Mouse (Mus musculus) G1E-ER4 (cell line): ENCODE data around the gene Thegl. TPM values are rescaled to one million over a fixed set of nuclear protein-coding genes. Genes with fewer than 3 reads are reported as not detected.

Experiments used
- GATA1 ChIP-seq: IDR thresholded peaks from one replicate; pipeline ENCODE4 v1.8.0; 2012; ENCODE audit warnings: low read length, inconsistent platforms
- polyA plus RNA-seq: library from polyadenylated mRNA; stranded (reverse); fragments of >175 nt; gene quantifications from 2 replicates; pipeline ENCODE4 v1.2.3, GENCODE M21; 2012

Thegl gene
- polyA plus RNA-seq, 1 experiment, result not detected

DNA sequence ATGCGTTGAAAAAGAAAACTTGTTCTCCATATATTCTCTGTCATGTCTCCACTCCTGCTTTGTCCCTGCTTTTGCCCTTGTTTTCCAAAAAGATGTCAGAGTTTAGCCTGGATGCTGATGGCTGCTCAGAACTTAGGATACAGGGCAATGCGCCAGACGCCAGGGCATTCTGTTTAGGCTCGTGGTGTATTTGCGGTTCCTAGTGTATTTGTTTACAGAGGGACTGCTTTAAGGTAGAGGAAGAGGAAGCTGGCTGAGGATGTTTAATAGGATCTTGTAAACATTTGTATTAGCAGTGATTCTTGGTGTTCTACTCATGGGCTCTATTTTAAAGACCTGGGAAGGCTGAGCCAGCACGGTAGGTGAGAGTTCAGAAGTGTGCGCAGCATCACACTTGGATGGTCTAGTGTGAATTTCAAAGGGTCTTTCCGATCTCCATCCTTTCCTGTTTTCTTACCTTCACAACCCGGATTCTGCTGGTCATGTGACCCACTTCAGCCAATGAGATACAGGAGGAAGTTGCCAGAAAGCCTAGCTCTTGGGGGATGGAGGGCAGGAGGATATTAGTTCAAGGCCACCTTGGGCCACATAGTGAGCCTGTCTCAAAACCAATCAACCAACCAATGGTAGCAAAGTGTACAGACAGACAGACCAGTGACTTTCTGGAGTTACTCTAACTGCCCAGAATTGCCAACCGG is 70.1 kb downstream of the Thegl start:
- TF ChIP-seq GATA1, result no peak

DNA sequence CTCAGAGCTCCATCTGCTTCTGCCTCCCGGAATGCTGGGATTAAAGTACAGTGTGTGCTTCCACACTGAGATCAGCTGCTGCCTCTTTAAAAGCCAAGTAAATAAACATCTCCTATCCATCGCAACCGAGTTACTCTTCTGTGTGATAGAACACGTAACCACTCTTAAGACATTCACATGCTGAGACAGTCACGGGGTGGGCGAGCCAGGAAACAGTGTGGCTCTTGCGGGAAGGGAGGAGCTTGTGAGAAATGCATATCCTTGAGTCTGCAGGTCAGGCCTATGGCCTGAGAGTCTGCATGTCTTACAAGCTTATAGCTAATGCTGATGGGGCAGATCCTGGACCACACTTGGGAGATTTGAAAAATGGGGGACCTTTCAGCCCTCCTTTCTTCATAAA is 70.7 kb downstream of the Thegl start:
- TF ChIP-seq GATA1, result no peak

DNA sequence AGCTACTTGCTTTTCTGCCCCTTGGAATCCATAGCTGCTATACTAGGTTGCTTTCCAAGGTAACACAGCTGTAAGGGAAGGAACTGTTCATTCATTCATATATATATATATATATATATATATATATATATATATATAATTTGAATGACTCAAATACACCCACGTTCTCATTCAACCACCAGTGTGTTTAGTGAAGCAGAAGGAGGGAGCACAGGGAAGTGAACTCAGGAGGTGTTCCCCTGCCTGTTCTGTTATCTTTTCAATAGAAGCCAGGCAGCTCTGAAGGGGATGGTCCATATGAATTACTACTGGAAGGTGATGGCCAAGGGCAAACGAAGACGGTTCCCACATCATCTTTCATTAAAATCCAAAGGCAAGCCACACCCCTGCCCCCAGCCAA is 71.3 kb downstream of the Thegl start:
- TF ChIP-seq GATA1, result no peak

DNA sequence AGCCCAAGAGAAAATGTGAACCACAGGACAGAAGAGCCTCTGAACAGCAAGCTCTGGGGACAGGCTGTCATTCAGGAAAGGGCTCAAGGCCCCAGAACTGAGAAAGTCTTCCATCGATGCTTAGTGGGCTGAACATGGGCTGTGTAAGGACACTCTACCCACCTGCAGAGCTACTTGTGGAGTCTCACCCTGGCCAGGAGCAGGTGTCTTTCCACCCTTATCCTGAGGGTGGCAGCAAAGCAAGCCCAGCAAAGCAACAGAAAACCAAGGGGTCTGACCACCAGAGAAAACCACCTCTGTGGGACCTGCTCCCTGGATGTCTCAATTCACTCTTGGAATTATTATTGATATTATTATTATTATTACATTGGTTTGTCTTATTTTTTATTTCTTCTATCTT is 73.5 kb downstream of the Thegl start:
- TF ChIP-seq GATA1, result no peak

DNA sequence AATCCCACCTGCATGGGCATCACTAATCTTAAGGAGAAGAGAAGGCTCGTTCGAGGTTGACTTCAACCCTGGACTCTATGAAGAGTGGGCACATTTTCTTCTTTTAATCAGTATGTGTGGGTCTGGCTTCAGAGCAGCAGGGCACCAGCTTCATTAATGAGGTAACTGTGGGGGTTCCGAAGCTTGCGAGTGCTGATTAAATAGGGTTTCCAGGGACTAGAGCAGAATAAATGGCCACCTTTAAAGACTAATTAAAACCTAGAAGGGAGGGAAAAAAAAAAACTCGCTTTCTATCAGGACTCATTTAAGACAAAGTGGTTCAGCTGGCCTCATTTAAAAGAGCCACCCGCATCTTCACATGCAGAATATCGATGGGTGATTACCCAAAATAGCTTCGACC is 74.1 kb downstream of the Thegl start:
- no peak for TF ChIP-seq GATA1

DNA sequence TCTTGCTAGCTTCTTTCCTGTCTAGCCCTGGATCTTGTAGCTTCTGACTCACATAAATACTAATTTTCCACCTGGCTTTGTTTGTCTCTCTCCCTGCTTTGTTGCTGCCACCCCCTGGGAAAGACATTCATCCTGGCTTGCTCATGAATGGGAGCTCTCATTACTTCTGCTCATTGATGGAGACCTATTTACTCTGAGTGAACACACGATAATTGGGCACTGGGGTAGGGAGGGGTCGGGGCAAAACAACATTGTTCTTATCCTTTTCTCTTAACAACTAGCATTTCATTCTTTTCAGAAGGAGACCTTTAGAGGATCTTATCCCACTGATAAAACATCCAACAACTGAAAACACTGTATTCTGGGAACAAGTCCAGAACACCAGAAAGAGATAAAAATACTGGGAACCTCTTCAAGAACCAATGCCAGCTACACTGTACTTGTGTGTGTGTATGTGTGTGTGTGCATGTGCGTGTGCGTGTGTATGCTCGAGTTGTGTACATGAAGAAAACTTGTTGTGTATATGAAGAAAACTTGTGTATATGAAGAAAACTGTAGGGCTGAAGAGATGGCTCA is 74.8 kb downstream of the Thegl start:
- TF ChIP-seq GATA1, result no peak

DNA sequence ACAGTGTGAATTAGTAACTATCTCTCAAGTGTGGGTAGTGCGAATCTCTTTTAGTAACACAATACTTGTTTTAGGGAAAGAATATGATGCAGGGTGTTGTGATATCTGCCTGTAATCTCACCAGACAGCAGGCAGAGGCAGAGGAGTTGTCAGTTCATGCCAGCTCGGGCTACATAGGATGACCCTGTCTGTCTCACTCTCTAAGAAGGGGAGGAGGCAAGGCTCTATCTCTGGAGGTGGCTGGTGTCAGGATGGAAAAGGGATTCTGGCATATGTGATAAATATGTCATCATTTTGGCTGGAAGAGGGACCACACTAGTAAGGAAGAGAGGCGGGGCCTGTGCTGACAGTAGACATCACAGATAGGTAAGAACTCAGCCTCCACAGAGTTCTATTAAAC is 76.1 kb downstream of the Thegl start:
- TF ChIP-seq GATA1, result no peak

DNA sequence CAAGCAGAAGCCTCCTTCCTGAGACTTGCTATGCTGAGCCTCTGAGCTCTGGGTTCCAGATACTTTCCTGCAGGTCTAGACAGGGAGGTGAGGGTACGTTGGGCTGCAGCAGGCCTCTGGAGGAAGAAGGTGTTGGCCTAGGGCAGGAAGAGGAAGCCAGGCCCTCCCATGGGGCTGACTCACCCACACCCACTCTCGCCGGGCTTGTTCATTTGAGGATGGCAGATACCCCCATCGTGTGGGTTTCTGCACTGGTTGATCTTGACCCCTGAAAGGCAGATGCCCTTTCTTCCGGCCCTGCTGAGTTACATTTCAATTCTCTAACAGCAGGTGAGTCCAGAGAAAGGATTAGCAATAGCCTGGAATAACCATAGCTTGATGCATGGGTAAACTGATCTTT is 76.7 kb downstream of the Thegl start:
- TF ChIP-seq GATA1, result no peak

DNA sequence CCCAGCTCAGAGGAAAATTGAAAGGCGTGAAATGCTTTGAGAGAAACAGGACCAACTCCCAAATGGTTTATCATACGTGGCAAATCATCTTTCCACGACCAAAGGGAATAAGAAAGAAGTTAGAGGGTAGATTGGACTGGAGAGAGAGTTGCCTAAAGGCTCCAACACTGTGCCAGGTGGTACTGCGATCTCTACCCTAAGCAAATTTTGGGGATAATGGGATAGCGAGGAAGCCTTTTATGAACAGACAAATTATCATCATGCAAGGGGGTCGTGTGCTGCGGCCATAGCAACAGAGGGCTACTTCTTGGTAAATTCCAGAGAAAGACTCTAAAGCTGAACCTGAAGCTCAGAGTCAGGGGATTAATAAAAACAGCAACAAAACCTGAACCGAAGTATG is 78.1 kb downstream of the Thegl start:
- no peak for TF ChIP-seq GATA1

DNA sequence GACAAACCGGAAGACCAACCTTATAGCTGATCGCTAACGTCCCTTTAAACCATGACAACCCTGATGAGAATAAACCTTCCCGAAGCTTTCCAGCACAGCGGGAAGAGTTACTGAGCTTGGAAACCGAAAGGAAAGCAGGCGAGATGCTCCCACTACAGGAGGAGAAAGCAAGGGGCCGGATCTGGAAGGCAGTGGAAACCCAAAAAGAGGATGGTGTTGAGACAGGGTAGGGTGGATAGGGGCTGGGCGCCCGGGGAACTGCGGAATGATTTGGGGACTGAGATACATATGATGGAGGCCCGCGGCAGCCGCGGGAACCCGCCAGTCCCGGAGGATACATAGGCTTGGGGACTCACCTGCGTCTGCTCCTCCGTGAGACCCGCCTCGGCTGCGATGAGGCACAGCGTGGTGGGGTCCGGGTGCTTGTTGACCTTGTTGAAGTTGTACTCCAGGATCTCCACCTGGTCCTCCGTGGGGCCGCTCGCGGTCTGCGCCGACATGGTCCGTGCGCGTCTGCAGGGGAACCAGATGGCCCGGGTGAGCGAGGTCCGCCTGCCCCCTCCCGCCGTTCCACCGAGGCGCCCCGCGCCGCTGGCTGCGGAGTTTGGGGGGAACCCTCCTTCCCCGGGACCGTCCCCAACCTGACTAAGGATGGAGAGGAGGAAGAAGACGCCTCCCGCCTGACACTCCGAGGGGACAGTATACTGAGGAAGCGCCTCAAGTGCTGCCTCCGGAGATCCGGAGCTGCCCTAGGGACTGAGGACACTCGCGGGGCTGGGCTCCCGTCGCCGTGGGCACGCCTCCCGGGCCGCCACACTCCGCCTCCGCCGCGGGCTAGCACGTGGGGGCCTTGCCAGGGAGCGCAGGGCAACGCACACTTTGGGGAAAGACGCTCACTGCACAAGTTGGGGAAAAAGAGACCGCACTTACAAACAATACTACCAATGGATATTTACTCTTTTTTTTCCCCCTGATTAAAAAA is 79.0 kb downstream of the Thegl start:
- TF ChIP-seq GATA1, result no peak

DNA sequence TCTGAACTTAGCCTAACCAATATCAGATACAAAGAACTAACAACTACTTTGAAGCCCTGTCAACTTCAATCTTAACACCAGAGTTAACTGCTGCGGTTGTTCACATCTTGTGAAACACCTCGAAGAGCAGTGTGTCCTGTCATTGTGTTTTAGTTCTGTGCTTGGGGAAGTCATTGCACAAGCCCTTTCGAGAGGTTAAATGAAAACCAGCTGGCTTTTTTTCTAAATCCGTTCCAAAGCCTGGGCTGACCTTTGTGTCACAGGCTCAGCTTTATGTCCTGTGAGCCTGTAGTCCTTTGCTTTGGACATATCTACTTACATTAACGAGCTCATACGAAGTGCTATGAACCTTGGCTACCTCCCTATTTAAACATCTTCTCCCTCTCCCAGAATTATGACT is 81.9 kb downstream of the Thegl start:
- no peak for TF ChIP-seq GATA1

DNA sequence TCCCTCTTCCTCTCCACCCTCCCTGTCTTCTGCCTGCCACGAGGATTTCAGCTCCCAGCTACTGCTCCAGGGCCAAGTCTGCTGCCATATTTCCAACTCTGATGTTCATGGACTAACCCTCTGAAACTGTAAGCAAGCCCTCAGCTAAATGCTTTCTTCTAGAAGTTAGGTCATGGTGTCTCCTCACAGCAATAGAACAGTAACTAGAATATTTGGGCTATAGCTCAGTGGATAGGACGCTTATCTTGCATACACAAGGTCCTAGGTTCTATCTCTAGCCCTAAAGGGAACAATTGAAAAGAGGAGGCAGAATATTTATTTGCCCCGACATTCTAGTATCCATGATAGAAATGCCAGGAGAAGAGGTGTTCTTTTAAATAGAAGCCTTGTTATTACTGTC is 83.1 kb downstream of the Thegl start:
- no peak for TF ChIP-seq GATA1

DNA sequence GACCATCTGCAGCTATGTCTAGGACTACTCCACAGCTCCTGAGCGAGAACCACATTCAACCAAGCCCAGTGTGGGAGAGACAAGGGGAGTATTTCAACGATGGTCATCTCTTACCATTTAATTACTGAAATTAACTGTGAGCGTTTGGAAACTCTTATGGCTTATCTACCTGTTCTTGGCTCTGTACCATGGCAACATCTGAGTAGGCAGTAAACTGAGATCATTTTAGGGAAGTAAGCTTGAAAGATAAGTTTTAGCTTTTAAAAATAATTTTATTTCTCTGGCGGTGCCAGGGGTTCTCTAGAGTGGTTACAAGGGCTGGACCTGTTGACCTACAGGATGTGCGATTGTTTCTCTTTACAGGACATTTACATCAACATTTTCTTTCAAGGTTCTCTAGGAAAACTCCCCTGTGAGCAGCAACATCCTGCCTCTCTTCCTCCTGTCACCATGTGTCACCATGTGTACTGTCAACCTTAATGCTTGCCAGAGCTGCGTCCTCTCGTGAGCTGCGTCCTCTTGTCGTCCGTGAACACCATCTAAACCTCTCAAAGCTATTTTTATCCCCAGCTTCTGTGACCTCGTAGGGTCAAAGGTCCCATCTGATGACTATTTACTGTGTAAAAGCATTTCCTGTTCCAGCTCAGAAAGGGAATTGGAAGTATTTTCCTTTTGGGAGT is 83.6 kb downstream of the Thegl start:
- TF ChIP-seq GATA1, result no peak

DNA sequence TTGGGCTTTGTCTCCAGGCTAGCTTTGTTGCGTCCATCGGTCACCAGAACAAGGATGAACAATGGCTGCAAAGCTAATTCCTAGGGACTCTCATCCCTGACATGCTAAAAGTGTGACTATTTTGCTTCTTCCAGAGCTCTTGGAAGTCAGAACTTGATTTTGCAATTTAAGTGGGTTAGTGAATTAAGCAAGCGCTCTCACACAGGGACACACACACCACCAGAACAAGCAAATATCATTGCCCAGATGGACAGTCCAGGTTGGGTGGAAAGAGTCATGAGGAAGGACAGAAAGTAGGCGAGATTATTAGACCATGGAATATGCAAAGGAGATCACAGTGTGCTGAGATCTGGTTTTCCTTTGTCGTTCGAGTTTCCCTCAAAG is 84.2 kb downstream of the Thegl start:
- no peak for TF ChIP-seq GATA1

DNA sequence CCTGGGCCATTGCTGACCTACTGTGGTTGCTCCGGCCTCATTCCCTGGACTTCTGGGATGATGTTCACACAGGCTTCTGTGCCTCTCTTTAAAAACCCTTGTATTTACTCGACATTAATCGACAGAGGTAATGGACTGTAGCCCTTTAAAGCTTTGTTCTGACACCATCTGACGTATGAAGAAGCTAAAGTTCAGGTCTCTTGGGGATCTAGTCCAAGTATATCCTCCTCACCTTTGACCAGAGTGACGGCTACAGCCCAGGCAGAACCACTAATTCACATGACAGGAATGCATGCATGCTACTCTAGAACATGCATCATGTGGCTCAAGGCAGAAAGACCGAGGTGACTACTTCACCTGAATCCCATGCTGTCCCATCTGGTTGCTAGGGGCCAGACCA is 84.9 kb downstream of the Thegl start:
- no peak for TF ChIP-seq GATA1
